8 mouse cellular contexts compared by ENCODE assay signal in genomic region chr9:7765236-7765635, GRCm38 (mm10). TPM values are rescaled to one million over a fixed set of nuclear protein-coding genes. Genes with fewer than 3 reads are reported as not detected.
DNase-seq lines count a peak whose midpoint lies in the region; ATAC-seq and TF ChIP-seq lines count a peak whose summit lies in the region.

No protein-coding gene starts in this region.

- ATAC-seq in embryonic facial prominence, embryonic 14.5 days (ENCODE audit: low read depth): no peak
- no peak for ATAC-seq in intestine, embryonic 16.5 days
- no peak for ATAC-seq in neural tube, embryonic 12.5 days (ENCODE audit: low FRiP score, low read depth)

- H3K4me2 ChIP-seq in embryonic facial prominence, embryonic 14.5 days (ENCODE audit: low read depth, low read length): peak overlapping the region; percentile 81
- H3K4me2 ChIP-seq in intestine, embryonic 16.5 days (ENCODE audit: low read depth, low read length): peak overlapping the region; percentile 67
- peak overlapping the region; percentile 80 for H3K4me2 ChIP-seq in neural tube, embryonic 12.5 days (replicated peaks)

- H3K27me3 ChIP-seq in embryonic facial prominence, embryonic 14.5 days (replicated peaks; ENCODE audit: control insufficient read depth, insufficient read depth, low read length): no peaks in the 10 kb centered on the region; the same call in 1 of the 2 replicates
- no peaks in the 10 kb centered on the region for H3K27me3 ChIP-seq in intestine, embryonic 16.5 days (replicated peaks; ENCODE audit: control insufficient read depth, insufficient read depth, low read length)
- peaks cover 6% of the 10 kb centered on the region for H3K27me3 ChIP-seq in neural tube, embryonic 12.5 days (replicated peaks)

- no peak for DNase-seq in layer of hippocampus, adult 2 months (ENCODE audit: low spot score in 2 of 2)
- DNase-seq in layer of hippocampus, adult 18-20 months (ENCODE audit: low spot score in 2 of 2): no peak
- DNase-seq in embryonic facial prominence, embryonic 14.5 days (ENCODE audit: low spot score): no peak
- no peak for DNase-seq in thymus, postnatal 36 days
- DNase-seq in cerebellum, adult 11 months: no peak
- DNase-seq in urinary bladder, postnatal 4 days (ENCODE audit: low spot score in 2 of 2): no peak

- WGBS in embryonic facial prominence, embryonic 14.5 days: 47% methylated on average over 3 of the region's 3 CpGs
- WGBS in intestine, embryonic 16.5 days: 28% methylated on average over 3 of the region's 3 CpGs
- 75% methylated on average over 3 of the region's 3 CpGs for WGBS in neural tube, embryonic 12.5 days

- peak overlapping the region; percentile 19 for H3K27ac ChIP-seq in layer of hippocampus, adult 2 months
- no peak overlapping the region for H3K27ac ChIP-seq in embryonic facial prominence, embryonic 14.5 days (replicated peaks; ENCODE audit: low read depth, low read length)
- H3K27ac ChIP-seq in intestine, embryonic 16.5 days (ENCODE audit: low read length): no peak overlapping the region
- no peak overlapping the region for H3K27ac ChIP-seq in neural tube, embryonic 12.5 days

- TF ChIP-seq CTCF in layer of hippocampus, adult 2 months (conservative IDR thresholded peaks at IDR 0.05): no peak

- no peak overlapping the region for H3K9ac ChIP-seq in embryonic facial prominence, embryonic 14.5 days (ENCODE audit: low read depth, low read length)
- peak overlapping the region; percentile 91; the same call in 1 of the 2 replicates for H3K9ac ChIP-seq in intestine, embryonic 16.5 days (ENCODE audit: low read depth, low read length)
- H3K9ac ChIP-seq in neural tube, embryonic 12.5 days: 0 out of 2 replicates have a peak overlapping the region, but pooled peaks have one; percentile 76

- peak overlapping the region; percentile 76; the same call in 1 of the 2 replicates for H3K4me3 ChIP-seq in layer of hippocampus, adult 2 months
- H3K4me3 ChIP-seq in embryonic facial prominence, embryonic 14.5 days (ENCODE audit: low read depth, low read length): peak overlapping the region; percentile 84
- H3K4me3 ChIP-seq in intestine, embryonic 16.5 days (ENCODE audit: low read length): peak overlapping the region; percentile 89
- peak overlapping the region; percentile 78; the same call in 1 of the 2 replicates for H3K4me3 ChIP-seq in neural tube, embryonic 12.5 days

- H3K36me3 ChIP-seq in embryonic facial prominence, embryonic 14.5 days (ENCODE audit: control insufficient read depth, insufficient read depth, low read length): peaks cover 15% of the 10 kb centered on the region
- H3K36me3 ChIP-seq in intestine, embryonic 16.5 days (ENCODE audit: control insufficient read depth, insufficient read depth, low read length): no peaks in the 10 kb centered on the region
- no peaks in the 10 kb centered on the region for H3K36me3 ChIP-seq in neural tube, embryonic 12.5 days

- no peaks in the 10 kb centered on the region for H3K9me3 ChIP-seq in embryonic facial prominence, embryonic 14.5 days (ENCODE audit: control insufficient read depth, low read length)
- no peaks in the 10 kb centered on the region for H3K9me3 ChIP-seq in intestine, embryonic 16.5 days (ENCODE audit: control insufficient read depth, low read length)
- no peaks in the 10 kb centered on the region for H3K9me3 ChIP-seq in neural tube, embryonic 12.5 days

- H3K4me1 ChIP-seq in embryonic facial prominence, embryonic 14.5 days (ENCODE audit: control insufficient read depth, insufficient read depth, low read length): peaks cover 7% of the 10 kb centered on the region; the same call in 1 of the 2 replicates
- peaks cover 11% of the 10 kb centered on the region; the same call in 1 of the 2 replicates for H3K4me1 ChIP-seq in intestine, embryonic 16.5 days (ENCODE audit: control insufficient read depth, insufficient read depth, low read length)
- peaks cover 15% of the 10 kb centered on the region for H3K4me1 ChIP-seq in neural tube, embryonic 12.5 days

RNA-seq across cellular contexts. Expression of gene Tmem123, which starts 1.4 kb away (rescaled TPM):
- total RNA-seq in layer of hippocampus, adult 2 months (2021): 10 to 100 TPM in 1 of 2 experiments, 1 to 10 TPM in 1; 9.9 to 11.1 TPM
- 10 to 100 TPM; 12.2 to 12.4 TPM for total RNA-seq in layer of hippocampus, adult 18-20 months (2021)
- 129 and 130 TPM in 2 replicates for polyA plus RNA-seq in embryonic facial prominence, embryonic 14.5 days (2014; fragmentation: Nextera tagmentation; extraction: Ambion mirVana)
- 61.6 and 62.1 TPM in 2 replicates for polyA plus RNA-seq in intestine, embryonic 16.5 days (2015; fragmentation: Nextera tagmentation; extraction: Ambion mirVana)
- polyA plus RNA-seq in neural tube, embryonic 12.5 days (2016; fragmentation: Nextera tagmentation; extraction: Ambion mirVana): 66.4 and 70.4 TPM in 2 replicates
